11 mouse cellular contexts compared by ENCODE assay signal in the genomic region with DNA sequence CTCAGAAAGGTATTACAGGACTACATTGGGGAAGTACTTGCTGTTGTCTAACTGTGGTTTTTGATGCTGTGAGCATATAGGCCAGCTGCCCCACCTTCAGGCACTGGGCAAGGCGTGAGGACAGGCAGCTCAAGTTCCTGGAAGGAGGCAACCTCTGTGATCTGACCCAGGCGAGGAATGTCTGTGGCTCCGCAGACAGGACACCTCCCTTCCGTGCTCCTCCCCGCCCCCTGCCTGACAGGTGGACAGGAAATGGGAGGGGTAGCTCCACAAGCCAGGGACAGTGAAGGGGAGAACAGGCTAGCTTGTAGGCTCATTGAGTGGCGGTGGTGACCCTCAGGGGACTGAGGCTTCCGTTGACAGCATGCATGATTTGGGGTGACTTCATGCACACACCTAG. TPM values are rescaled to one million over a fixed set of nuclear protein-coding genes. Genes with fewer than 3 reads are reported as not detected.
DNase-seq lines count a peak whose midpoint lies in the region; ATAC-seq and TF ChIP-seq lines count a peak whose summit lies in the region.
"Had no signal": no experiment of that assay in that cellular context is flagged by ENCODE, and none has a peak within 500 bp of the region (broad histone marks: within the 10 kb centered on the region; RNA-seq: fewer than 3 reads in every experiment).

No protein-coding gene starts in this region.

- H3K27ac ChIP-seq in heart, embryonic 11.5 days (ENCODE audit: low read depth, low read length), result no peak overlapping the region
- H3K27ac ChIP-seq in midbrain, embryonic 14.5 days (replicated peaks; ENCODE audit: low read depth, low read length), result 0 out of 2 replicates have a peak overlapping the region, but pooled peaks have one; percentile 20
- H3K27ac ChIP-seq in midbrain, postnatal 0 days (ENCODE audit: low read depth, low read length), result no peak overlapping the region

- H3K4me1 ChIP-seq in heart, embryonic 11.5 days (ENCODE audit: control insufficient read depth, insufficient read depth, low read length), result peaks cover 34% of the 10 kb centered on the region
- H3K4me1 ChIP-seq in midbrain, embryonic 14.5 days (ENCODE audit: control insufficient read depth, insufficient read depth, low read length), result peaks cover 26% of the 10 kb centered on the region
- no peaks in the 10 kb centered on the region for H3K4me1 ChIP-seq in midbrain, postnatal 0 days (ENCODE audit: insufficient read depth, low read length)

- H3K9me3 ChIP-seq in heart, embryonic 11.5 days (replicated peaks; ENCODE audit: control insufficient read depth, low read length), result no peaks in the 10 kb centered on the region
- H3K9me3 ChIP-seq in midbrain, embryonic 14.5 days (ENCODE audit: control insufficient read depth, low read length), result no peaks in the 10 kb centered on the region
- no peaks in the 10 kb centered on the region for H3K9me3 ChIP-seq in midbrain, postnatal 0 days (ENCODE audit: low read length)
- H3K9me3 ChIP-seq: limb, embryonic 12.5 days had no signal

- H3K27me3 ChIP-seq in heart, embryonic 11.5 days (ENCODE audit: control insufficient read depth, insufficient read depth, low read length), result peaks cover 19% of the 10 kb centered on the region
- no peaks in the 10 kb centered on the region for H3K27me3 ChIP-seq in midbrain, embryonic 14.5 days (ENCODE audit: control insufficient read depth, insufficient read depth, low read length)
- H3K27me3 ChIP-seq in midbrain, postnatal 0 days (ENCODE audit: insufficient read depth, low read length), result no peaks in the 10 kb centered on the region

- no peak for TF ChIP-seq CTCF in midbrain, postnatal 0 days (IDR thresholded peaks at IDR 0.05)

- 0 out of 2 replicates have a peak, but pooled peaks have one; percentile 4 for ATAC-seq in heart, embryonic 11.5 days (replicated peaks; ENCODE audit: insufficient number of reproducible peaks, low FRiP score, low TSS enrichment)
- no peak for ATAC-seq in midbrain, embryonic 14.5 days (ENCODE audit: low FRiP score, low TSS enrichment)
- no peak for ATAC-seq in midbrain, postnatal 0 days (ENCODE audit: low FRiP score)
- 0 out of 2 replicates have a peak, but pooled peaks have one; percentile 13 for ATAC-seq in neutrophil, adult 5-6 weeks (ENCODE audit: extremely low read depth, insufficient number of reproducible peaks, low FRiP score, poor library complexity, severe bottlenecking)

- intact Hi-C loops in heart, postnatal 25 days (cut with DNase I), result no loop called here

- no peaks in the 10 kb centered on the region for H3K36me3 ChIP-seq in heart, embryonic 11.5 days (ENCODE audit: control insufficient read depth, insufficient read depth, low read length)
- H3K36me3 ChIP-seq in midbrain, embryonic 14.5 days (ENCODE audit: control insufficient read depth, insufficient read depth, low read length), result peaks cover 46% of the 10 kb centered on the region
- H3K36me3 ChIP-seq in midbrain, postnatal 0 days (ENCODE audit: insufficient read depth, low read length), result peaks cover 4% of the 10 kb centered on the region
- H3K36me3 ChIP-seq: limb, embryonic 12.5 days had no signal

- H3K4me2 ChIP-seq in heart, embryonic 11.5 days, result no peak overlapping the region
- no peak overlapping the region for H3K4me2 ChIP-seq in midbrain, embryonic 14.5 days (ENCODE audit: low read length)
- H3K4me2 ChIP-seq in midbrain, postnatal 0 days (ENCODE audit: low read depth, low read length, poor library complexity, severe bottlenecking), result no peak overlapping the region

- no peak overlapping the region for H3K4me3 ChIP-seq in heart, embryonic 11.5 days (ENCODE audit: low read depth, low read length)
- no peak overlapping the region for H3K4me3 ChIP-seq in midbrain, embryonic 14.5 days (replicated peaks; ENCODE audit: low read depth, low read length)
- no peak overlapping the region for H3K4me3 ChIP-seq in midbrain, postnatal 0 days (ENCODE audit: low read depth, low read length)
- H3K4me3 ChIP-seq: limb, embryonic 12.5 days had no signal

- H3K9ac ChIP-seq in heart, embryonic 11.5 days (ENCODE audit: low read depth, low read length), result peak overlapping the region; percentile 49; the same call in 1 of the 2 replicates
- H3K9ac ChIP-seq in midbrain, embryonic 14.5 days (replicated peaks; ENCODE audit: low read length), result no peak overlapping the region; the same call in 1 of the 2 replicates
- no peak overlapping the region for H3K9ac ChIP-seq in midbrain, postnatal 0 days (replicated peaks; ENCODE audit: low read length, poor library complexity, severe bottlenecking)

- 24% methylated on average over 7 of the region's 7 CpGs for WGBS in heart, embryonic 11.5 days (ENCODE audit: insufficient replicate concordance)
- WGBS in midbrain, embryonic 14.5 days, result 68% methylated on average over 7 of the region's 7 CpGs
- 65% methylated on average over 7 of the region's 7 CpGs for WGBS in midbrain, postnatal 0 days

- DNase-seq in heart, postnatal 25 days (ENCODE audit: low spot score), result no peak
- DNase-seq in midbrain, embryonic 14.5 days, result no peak
- DNase-seq in midbrain, postnatal 0 days (ENCODE audit: low spot score), result no peak
- peak; percentile 75 for DNase-seq in gastrocnemius, postnatal 25 days
- no peak for DNase-seq in lung, postnatal 4 days
- DNase-seq in cerebellum, postnatal 25 days, result no peak
- DNase-seq: cerebellum, adult 11-12 months; lung, postnatal 36 days had no signal

RNA-seq across cellular contexts. Expression of gene Enho, which starts 24.4 kb away (rescaled TPM):
- polyA plus RNA-seq in heart, embryonic 11.5 days (2014; fragmentation: Nextera tagmentation; extraction: Ambion mirVana), result 4.1 and 4.7 TPM in 2 replicates
- total RNA-seq in heart, postnatal 25 days (2021), result 1 to 10 TPM; 8.0 to 8.8 TPM
- polyA plus RNA-seq in midbrain, embryonic 14.5 days (2014; fragmentation: Nextera tagmentation; extraction: Ambion mirVana), result 121 and 154 TPM in 2 replicates
- total RNA-seq in midbrain, postnatal 0 days (2014; rRNA removed), result 167 and 217 TPM in 2 replicates
- polyA plus RNA-seq in midbrain, postnatal 0 days (2015; fragmentation: Nextera tagmentation; extraction: Ambion mirVana), result 146 and 157 TPM in 2 replicates
- 10 to 100 TPM; 12.7 to 15.7 TPM for total RNA-seq in gastrocnemius, postnatal 25 days (2021)
- not detected in 2 replicates for total RNA-seq in neutrophil, adult 5-6 weeks (2017)

RNA-seq across cellular contexts. Expression of gene Cntfr, which starts 32.4 kb away (rescaled TPM):
- 4.1 and 4.3 TPM in 2 replicates for polyA plus RNA-seq in heart, embryonic 11.5 days (2014; fragmentation: Nextera tagmentation; extraction: Ambion mirVana)
- total RNA-seq in heart, postnatal 25 days (2021), result 1 to 10 TPM; 4.2 to 5.1 TPM
- 23.9 and 46.8 TPM in 2 replicates for polyA plus RNA-seq in midbrain, embryonic 14.5 days (2014; fragmentation: Nextera tagmentation; extraction: Ambion mirVana)
- total RNA-seq in midbrain, postnatal 0 days (2014; rRNA removed), result 61.6 and 69.2 TPM in 2 replicates
- 20.1 and 23.4 TPM in 2 replicates for polyA plus RNA-seq in midbrain, postnatal 0 days (2015; fragmentation: Nextera tagmentation; extraction: Ambion mirVana)
- 10 to 100 TPM; 33.5 to 34.7 TPM for total RNA-seq in gastrocnemius, postnatal 25 days (2021)
- total RNA-seq in neutrophil, adult 5-6 weeks (2017), result not detected in 2 replicates

RNA-seq across cellular contexts. Expression of gene Il11ra1, which starts 35.3 kb away (rescaled TPM):
- polyA plus RNA-seq in heart, embryonic 11.5 days (2014; fragmentation: Nextera tagmentation; extraction: Ambion mirVana), result 128 and 137 TPM in 2 replicates
- total RNA-seq in heart, postnatal 25 days (2021), result 10 to 100 TPM; 74.2 to 87.4 TPM
- polyA plus RNA-seq in midbrain, embryonic 14.5 days (2014; fragmentation: Nextera tagmentation; extraction: Ambion mirVana), result 28.1 and 32.1 TPM in 2 replicates
- total RNA-seq in midbrain, postnatal 0 days (2014; rRNA removed), result 21.8 and 26.5 TPM in 2 replicates
- 28.8 and 35.3 TPM in 2 replicates for polyA plus RNA-seq in midbrain, postnatal 0 days (2015; fragmentation: Nextera tagmentation; extraction: Ambion mirVana)
- total RNA-seq in gastrocnemius, postnatal 25 days (2021), result 10 to 100 TPM; 37.2 to 42.1 TPM
- total RNA-seq in neutrophil, adult 5-6 weeks (2017), result 27.1 and 33.6 TPM in 2 replicates

RNA-seq across cellular contexts. Expression of gene Rpp25l, which starts 48.8 kb away (rescaled TPM):
- polyA plus RNA-seq in heart, embryonic 11.5 days (2014; fragmentation: Nextera tagmentation; extraction: Ambion mirVana), result 50.2 and 51.6 TPM in 2 replicates
- total RNA-seq in heart, postnatal 25 days (2021), result 10 to 100 TPM; 30.5 to 32.0 TPM
- 62.2 and 64.1 TPM in 2 replicates for polyA plus RNA-seq in midbrain, embryonic 14.5 days (2014; fragmentation: Nextera tagmentation; extraction: Ambion mirVana)
- 38.3 and 39.7 TPM in 2 replicates for total RNA-seq in midbrain, postnatal 0 days (2014; rRNA removed)
- 44.3 and 49.9 TPM in 2 replicates for polyA plus RNA-seq in midbrain, postnatal 0 days (2015; fragmentation: Nextera tagmentation; extraction: Ambion mirVana)
- total RNA-seq in gastrocnemius, postnatal 25 days (2021), result 10 to 100 TPM; 43.2 to 46.9 TPM
- 14.4 and 15.5 TPM in 2 replicates for total RNA-seq in neutrophil, adult 5-6 weeks (2017)

RNA-seq across cellular contexts. Expression of gene Dctn3, which starts 58.4 kb away (rescaled TPM):
- polyA plus RNA-seq in heart, embryonic 11.5 days (2014; fragmentation: Nextera tagmentation; extraction: Ambion mirVana), result 120 and 126 TPM in 2 replicates
- total RNA-seq in heart, postnatal 25 days (2021), result 10 to 100 TPM; 74.8 to 79.9 TPM
- polyA plus RNA-seq in midbrain, embryonic 14.5 days (2014; fragmentation: Nextera tagmentation; extraction: Ambion mirVana), result 249 and 299 TPM in 2 replicates
- total RNA-seq in midbrain, postnatal 0 days (2014; rRNA removed), result 122 and 150 TPM in 2 replicates
- 308 and 345 TPM in 2 replicates for polyA plus RNA-seq in midbrain, postnatal 0 days (2015; fragmentation: Nextera tagmentation; extraction: Ambion mirVana)
- 10 to 100 TPM; 38.5 to 40.6 TPM for total RNA-seq in gastrocnemius, postnatal 25 days (2021)
- 52.5 and 75.5 TPM in 2 replicates for total RNA-seq in neutrophil, adult 5-6 weeks (2017)

Comparison
In these comparisons a context has a peak if more than half of its experiments do, and no peak if none do; other contexts are left out.
1. ATAC-seq: peak in heart, embryonic 11.5 days (single experiment) and neutrophil, adult 5-6 weeks (single experiment); none in midbrain, embryonic 14.5 days (single experiment) and midbrain, postnatal 0 days (single experiment).
2. RNA of gene Enho, which starts 24.4 kb away (total RNA-seq): 167 to 217 TPM in midbrain, postnatal 0 days; 12.7 to 15.7 TPM in gastrocnemius, postnatal 25 days, 8.0 to 8.8 TPM in heart, postnatal 25 days and not detected in neutrophil, adult 5-6 weeks; every median in the first group is over 10 times any median in the second.
3. RNA of gene Cntfr, which starts 32.4 kb away (total RNA-seq): 61.6 to 69.2 TPM in midbrain, postnatal 0 days and 33.5 to 34.7 TPM in gastrocnemius, postnatal 25 days; 4.2 to 5.1 TPM in heart, postnatal 25 days and not detected in neutrophil, adult 5-6 weeks; every median in the first group is over 4 times any median in the second.